Mouse (Mus musculus) gastrocnemius, adult 18-20 months (tissue): ENCODE data around the gene Rngtt. TPM values are rescaled to one million over a fixed set of nuclear protein-coding genes. Genes with fewer than 3 reads are reported as not detected.
A peak's percentile ranks its signal among the peaks of the same experiment; 100 is the strongest.

ENCODE experiments used
- DNase-seq: peaks from one replicate; pipeline ENCODE4 v3.0.0; 2021; ENCODE audit warnings: low spot score
- microRNA-seq: library from miRNA; unstranded; fragments of <30 nt; microRNA quantifications from one replicate; pipeline ENCODE4 v1.2.0, GENCODE M21; 2021
- total RNA-seq, 2 experiments: library from RNA; stranded (reverse); gene quantifications; 2 replicates each; pipeline ENCODE4 v1.2.3; 2021

Gene Rngtt
- total RNA-seq, 2 experiments from 2014 or later, result 7.0 to 7.7 TPM

DNA sequence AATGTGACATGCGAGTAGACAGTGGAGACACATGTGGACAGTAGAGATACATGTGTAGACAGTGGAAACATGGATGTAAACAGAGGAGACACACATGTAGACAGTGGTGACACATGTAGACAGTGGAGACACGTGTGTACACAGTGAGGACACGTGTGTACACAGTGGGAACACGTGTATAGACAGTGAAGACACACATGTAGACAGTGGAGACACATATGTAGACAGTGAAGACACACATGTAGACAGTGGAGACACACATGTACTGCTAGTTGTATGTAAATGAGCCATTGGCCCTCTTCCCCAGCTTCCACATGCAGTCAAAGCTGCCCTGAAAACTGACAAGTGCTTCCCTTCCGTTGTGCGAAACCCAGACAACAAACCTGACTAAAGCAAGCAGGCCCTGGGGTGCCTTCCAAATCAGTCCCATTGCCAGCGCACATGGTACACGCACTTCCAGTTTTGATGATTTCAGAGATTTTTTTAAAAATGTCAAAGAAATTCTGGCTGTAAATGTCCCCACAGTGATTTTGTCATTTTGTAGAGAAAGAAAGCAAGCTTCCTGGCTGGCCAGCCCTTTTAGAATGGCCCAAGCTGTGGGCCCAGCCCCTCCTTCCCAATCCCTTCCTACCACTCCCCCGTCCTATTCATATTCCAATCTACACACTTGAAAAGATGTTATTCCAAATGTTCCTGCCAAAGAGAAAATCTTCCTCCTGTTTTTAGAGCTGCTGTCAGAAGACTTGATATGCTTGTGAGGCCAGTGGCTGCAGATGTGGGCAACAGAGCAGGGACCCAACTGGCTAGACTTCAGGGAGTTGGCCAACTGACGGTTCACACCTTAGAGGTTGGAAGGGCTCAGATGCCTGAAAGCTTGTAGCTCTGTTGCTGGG lies 204.2 kb downstream of the Rngtt start:
- no peak for DNase-seq

DNA sequence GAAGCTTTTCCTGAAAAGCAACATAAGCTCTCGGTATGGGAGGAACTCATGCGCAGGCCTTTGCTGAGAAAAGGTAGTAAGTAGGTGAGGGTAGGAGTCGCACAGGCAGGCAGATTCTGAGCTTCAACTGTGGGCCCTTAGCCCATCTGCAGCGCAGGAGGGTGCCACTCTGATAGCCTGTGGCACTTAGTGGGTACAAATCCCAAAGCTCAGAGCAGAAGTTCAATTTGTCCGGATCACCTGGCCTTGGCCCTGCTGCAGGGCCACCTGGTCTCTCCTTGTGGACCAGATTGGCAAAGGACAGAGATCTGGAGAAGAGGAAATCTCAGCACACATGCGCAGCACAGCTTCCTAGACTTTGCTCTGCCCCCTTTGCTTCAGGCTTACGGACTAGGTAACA lies 210.1 kb downstream of the Rngtt start:
- DNase-seq, result no peak

- DNase-seq, result no peak
Measured at GRCm38 (mm10) chr4:33520938-33521337, 210.8 kb downstream of the Rngtt start.

- no peak for DNase-seq
Measured at GRCm38 (mm10) chr4:33523774-33524173, 213.7 kb downstream of the Rngtt start.

DNA sequence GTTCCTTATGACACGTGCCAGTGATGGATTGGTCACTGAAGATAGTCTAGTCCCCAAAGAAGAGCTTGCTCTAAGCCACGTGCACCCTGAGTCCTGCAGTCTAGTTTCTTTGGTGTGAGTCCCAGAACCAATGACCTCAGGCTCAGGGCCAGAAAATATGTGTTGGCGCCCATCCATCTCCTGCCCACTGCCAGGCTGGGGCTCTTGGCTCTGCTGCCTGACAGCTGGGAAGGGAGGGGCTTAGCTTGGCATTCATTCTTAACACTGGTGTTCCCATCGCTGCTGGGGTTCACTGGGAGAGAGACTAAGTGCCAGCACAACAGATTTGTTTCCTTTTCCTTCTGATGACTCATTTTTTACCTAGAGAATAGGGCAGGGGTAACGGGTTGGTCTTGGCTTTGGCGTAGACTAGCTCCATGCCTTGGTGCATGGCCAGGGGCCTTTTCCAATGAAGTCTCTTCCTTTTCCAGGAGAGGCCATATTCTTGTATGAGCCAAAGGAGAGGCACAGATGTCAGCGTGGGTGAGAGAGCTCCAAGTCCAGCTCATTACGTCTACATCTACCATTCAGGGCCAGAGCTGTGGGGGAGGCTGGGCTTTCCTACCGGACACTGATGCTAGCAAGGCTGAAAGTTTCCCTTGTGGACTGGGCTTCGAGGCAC lies 214.5 kb downstream of the Rngtt start:
- peak; percentile 46 for DNase-seq

DNA sequence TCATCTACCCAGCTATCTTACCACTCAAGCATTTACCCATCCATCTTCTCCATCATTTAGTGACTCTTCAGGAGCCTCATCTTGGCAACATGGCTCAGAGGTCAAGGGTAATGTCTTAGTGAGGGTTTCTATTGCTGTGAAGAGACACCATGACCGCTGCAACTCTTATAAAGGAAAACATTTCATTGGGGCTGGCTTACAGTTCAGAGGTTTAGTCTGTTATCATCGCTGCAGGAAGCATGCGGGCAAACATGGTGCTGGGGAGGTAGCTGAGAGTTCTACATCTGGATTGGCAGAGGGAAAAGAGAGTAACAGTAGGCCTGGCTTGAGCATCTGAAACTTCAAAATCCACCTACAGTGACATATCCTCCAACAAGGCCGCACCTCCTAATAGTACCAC lies 215.2 kb downstream of the Rngtt start:
- DNase-seq, result no peak

DNA sequence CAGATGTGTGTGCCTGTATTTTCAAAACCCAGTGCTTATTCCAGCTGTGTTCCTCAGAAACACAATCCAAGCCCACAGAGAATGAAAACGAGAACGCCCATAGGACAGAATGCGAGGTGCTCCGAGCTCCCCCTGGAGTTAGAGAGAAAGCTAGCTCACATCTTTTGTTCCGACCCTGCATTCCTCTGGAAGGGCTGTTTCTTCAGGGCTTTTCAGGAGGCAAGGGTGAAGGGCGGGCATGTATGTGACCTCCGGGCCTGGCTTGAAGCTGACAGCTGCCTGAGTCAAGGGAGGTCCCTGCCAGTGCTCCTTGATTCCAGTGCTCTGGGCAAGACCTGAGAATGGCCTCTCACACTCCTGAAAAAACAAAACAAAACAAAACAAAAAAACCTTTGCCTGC lies 216.0 kb downstream of the Rngtt start:
- DNase-seq, result no peak

- DNase-seq, result no peak
Measured at GRCm38 (mm10) chr4:33526675-33527074, 216.6 kb downstream of the Rngtt start.

DNA sequence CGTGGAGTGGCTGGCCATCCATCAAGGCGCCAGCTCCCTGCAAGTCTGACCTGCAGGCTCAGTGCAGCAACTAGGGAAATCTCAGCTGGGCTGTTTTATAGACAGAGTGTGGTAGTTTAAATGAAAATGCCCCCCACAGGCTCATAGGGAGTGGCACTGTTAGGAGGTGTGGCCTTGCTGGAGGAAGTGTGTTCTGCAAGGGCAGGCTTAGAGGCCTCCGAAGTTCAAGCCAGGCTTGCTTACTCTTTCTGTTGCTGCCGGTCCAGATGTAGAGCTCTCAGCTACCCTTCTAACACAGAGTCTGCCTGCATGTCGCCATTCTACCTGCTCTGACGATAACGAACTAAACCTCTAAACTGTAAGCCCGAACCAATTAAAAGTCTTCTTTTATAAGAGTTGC lies 222.5 kb downstream of the Rngtt start:
- DNase-seq, result no peak

DNA sequence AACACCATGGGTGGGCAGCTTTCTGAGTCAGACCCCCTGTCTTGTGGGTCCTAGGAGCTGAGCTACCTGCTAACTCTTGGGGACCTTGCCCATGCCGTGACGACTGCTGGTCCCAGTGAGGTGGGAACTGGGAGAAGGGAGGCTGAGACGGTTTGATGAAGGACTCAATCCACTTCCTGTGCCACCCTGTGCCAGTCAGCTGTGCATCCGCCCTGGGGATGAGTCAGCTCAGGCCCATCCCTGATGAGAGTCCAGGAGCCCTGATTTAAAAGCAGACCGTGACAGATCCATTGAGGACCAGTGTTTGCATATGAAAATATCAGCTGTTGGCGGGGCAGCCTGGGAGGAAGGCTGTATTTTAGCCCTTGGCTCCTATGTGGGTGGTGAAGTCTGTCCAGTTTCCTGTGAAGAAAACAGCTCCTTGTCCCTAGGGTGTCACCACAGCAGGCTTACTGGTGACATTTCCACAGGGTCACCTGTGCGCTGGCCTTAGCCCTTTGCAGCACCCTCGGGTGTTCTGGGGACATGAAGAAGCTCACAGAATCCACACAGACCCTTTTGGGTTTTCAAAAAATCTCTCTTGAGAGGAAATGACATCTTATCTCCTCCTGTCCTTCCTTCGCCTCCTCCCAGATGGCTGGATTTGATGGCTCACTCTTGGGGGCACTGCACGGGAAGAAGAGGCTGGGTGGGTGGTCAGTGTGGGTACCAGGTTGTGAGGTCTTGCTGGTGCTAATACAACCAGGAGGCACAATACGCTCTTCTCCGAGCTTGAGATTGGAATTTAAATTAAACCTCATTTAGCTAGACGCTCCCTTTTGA lies 234.9 kb downstream of the Rngtt start:
- DNase-seq, result no peak

DNA sequence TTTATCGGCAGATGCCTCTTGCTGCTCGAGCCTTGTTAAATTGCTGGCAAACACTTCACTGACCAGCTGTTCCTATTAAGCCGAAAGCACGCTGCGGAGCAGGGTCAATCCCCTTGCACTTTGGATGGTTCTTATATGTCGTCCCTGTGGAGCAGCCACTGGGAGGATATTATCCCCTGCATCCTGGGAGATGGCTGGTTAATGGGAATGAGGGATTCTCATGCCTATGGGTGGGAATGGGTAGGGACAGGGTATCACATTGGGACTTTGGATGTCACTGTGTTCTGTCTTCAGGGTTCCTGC lies 235.4 kb downstream of the Rngtt start:
- no peak for DNase-seq

DNA sequence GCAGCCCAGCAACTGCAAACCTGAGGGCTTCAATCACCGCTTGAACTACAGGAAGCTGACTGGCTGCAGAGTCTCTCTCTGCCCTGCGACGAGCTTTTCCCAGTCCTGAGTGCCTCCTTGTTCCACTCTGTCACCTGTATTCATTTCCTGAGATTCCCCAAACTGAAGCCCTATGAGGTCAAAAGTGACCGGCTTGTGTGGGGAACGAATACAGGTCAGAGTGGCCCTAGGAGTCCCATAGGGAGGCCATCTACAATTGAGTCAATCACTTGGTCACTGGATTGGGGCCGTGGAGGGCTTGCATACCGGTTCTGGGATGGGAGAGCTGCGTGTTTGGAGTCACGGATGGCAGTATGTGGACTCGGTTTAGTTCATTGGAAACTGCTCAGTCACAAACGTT lies 236.2 kb downstream of the Rngtt start:
- no peak for DNase-seq

GRCm38 (mm10) chr4:33547315-33547929 lies 237.3 kb downstream of the Rngtt start:
- no peak for DNase-seq

DNA sequence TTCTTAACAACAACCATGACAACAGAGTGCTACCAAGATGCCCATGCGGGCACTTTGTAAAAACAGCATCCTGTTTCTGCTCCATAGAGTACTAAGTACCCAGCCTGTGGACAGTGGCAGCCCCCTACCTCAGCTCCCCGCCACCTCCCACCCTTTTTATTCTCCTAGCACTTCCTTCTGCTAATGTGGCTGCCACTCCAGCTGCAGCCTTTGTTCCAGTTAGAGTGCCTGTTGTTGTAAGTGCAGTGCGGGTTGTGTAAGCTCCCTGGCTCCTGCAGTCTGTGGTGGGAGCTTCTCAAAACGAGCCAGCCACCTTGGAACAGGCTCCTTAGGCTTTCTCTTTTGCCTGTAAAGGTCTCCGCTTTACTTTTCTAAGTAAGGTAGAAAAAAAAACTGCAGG lies 239.5 kb downstream of the Rngtt start:
- no peak for DNase-seq

Small RNA genes within 50 kb of the gene (microRNA-seq; reads per million reads assigned to microRNA genes)
- gene Mir8118, result not detected

Other genes starting within 250 kb of the Rngtt start
- gene Gabrr2, start 247.3 kb upstream of the Rngtt start, total RNA-seq, result 1 to 10 TPM; 1.8 to 1.9 TPM
- under 1 TPM; 0.12 to 0.34 TPM for gene Gabrr1, start 177.8 kb upstream of the Rngtt start, total RNA-seq
- 10 to 100 TPM; 32.8 to 47.4 TPM for gene Pm20d2, start 120.6 kb upstream of the Rngtt start, total RNA-seq
- gene Srsf12, start 101.3 kb upstream of the Rngtt start, total RNA-seq, result not detected
- 100 to 1,000 TPM; 317 to 358 TPM for gene Pnrc1, start 20.1 kb upstream of the Rngtt start, total RNA-seq